Mouse (Mus musculus) MEL (cell line): ENCODE results near the gene Stk10. TPM values are rescaled to one million over a fixed set of nuclear protein-coding genes. Genes with fewer than 3 reads are reported as not detected.

Experiments used
- DNase-seq: peaks from one replicate; pipeline ENCODE4 v3.0.0; 2011; ENCODE audit warnings: low read depth, low spot score
- H3K27ac ChIP-seq: 2 replicates; pipeline ENCODE4 v1.5.1; 2012; ENCODE audit warnings: low read depth, mild to moderate bottlenecking, control low read depth, low read length, moderate library complexity; ENCODE audit not compliant: control insufficient read depth
- H3K27me3 ChIP-seq, 2 experiments: fragments of 150-350 bp in 1 of 2; sonication (generic) in 1 of 2; 2 replicates each; pipeline ENCODE4 v1.6.1; 2012; ENCODE audit warnings: low read length in 2 of 2, mild to moderate bottlenecking in 2 of 2, improper control_type of control experiment in 1 of 2, moderate library complexity in 1 of 2; ENCODE audit not compliant: insufficient read depth in 2 of 2, control insufficient read depth in 1 of 2
- H3K36me3 ChIP-seq, 2 experiments: 2 replicates each; pipeline ENCODE4 v1.6.1; 2012 to 2014; ENCODE audit warnings: low read length in 2 of 2, improper control_type of control experiment in 1 of 2, inconsistent platforms in 1 of 2, mild to moderate bottlenecking in 1 of 2; ENCODE audit not compliant: insufficient read depth in 2 of 2, control insufficient read depth in 1 of 2
- H3K4me1 ChIP-seq, 2 experiments: fragments of 150-350 bp in 1 of 2; sonication (generic) in 1 of 2; 2 replicates each; pipeline ENCODE4 v1.6.1; 2012; ENCODE audit warnings: low read length in 2 of 2, improper control_type of control experiment in 1 of 2, mild to moderate bottlenecking in 1 of 2; ENCODE audit not compliant: insufficient read depth in 2 of 2, control insufficient read depth in 1 of 2
- H3K4me3 ChIP-seq, 2 experiments: fragments of 150-350 bp in 1 of 2; sonication (generic) in 1 of 2; 2 replicates each; pipeline ENCODE4 v1.5.1; 2012; ENCODE audit warnings: low read depth in 2 of 2, low read length in 2 of 2, mild to moderate bottlenecking in 2 of 2, moderate library complexity in 2 of 2, control low read depth in 1 of 2, improper control_type of control experiment in 1 of 2; ENCODE audit not compliant: control insufficient read depth in 1 of 2, insufficient read depth in 1 of 2
- H3K79me2 ChIP-seq: 2 replicates; pipeline ENCODE4 v1.6.1; 2012; ENCODE audit warnings: mild to moderate bottlenecking, low read length, moderate library complexity; ENCODE audit not compliant: control insufficient read depth, poor library complexity, insufficient read depth
- H3K9ac ChIP-seq: 2 replicates; pipeline ENCODE4 v1.6.1; 2012; ENCODE audit warnings: low read depth, mild to moderate bottlenecking, control low read depth, low read length, moderate library complexity; ENCODE audit not compliant: control insufficient read depth, poor library complexity, severe bottlenecking
- H3K9me3 ChIP-seq: fragments of 150-350 bp; sonication (generic); replicated peaks from 2 replicates; pipeline ENCODE4 v1.6.1; 2012; ENCODE audit warnings: mild to moderate bottlenecking, low read length, improper control_type of control experiment, moderate library complexity; ENCODE audit not compliant: insufficient read depth
- BHLHE40 ChIP-seq: IDR thresholded peaks from 2 replicates; pipeline ENCODE4 v1.6.1; 2012; ENCODE audit warnings: low read depth, mild to moderate bottlenecking, inconsistent platforms, low read length, improper control_type of control experiment, borderline replicate concordance
- CHD1 ChIP-seq: IDR thresholded peaks from 2 replicates; pipeline ENCODE4 v1.6.1; 2012; ENCODE audit warnings: low read depth, mild to moderate bottlenecking, inconsistent platforms, low read length, improper control_type of control experiment
- E2F4 ChIP-seq: IDR thresholded peaks from 2 replicates; pipeline ENCODE4 v1.6.1; 2011; ENCODE audit warnings: low read depth, low read length, improper control_type of control experiment, borderline replicate concordance
- ELF1 ChIP-seq: IDR thresholded peaks from 2 replicates; pipeline ENCODE4 v1.6.1; 2014; ENCODE audit warnings: low read depth, mild to moderate bottlenecking, inconsistent platforms, low read length, improper control_type of control experiment, moderate library complexity
- EP300 ChIP-seq, 2 experiments: IDR thresholded peaks; 2 replicates each; pipeline ENCODE4 v1.6.1; 2011; ENCODE audit warnings: improper control_type of control experiment in 2 of 2, low read length in 2 of 2, low read depth in 1 of 2, mild to moderate bottlenecking in 1 of 2
- ETS1 ChIP-seq: IDR thresholded peaks from 2 replicates; pipeline ENCODE4 v1.6.1; 2012; ENCODE audit warnings: low read depth, mild to moderate bottlenecking, inconsistent platforms, low read length, improper control_type of control experiment, moderate library complexity
- GABPA ChIP-seq: IDR thresholded peaks from 2 replicates; pipeline ENCODE4 v1.6.1; 2012; ENCODE audit warnings: low read depth, mild to moderate bottlenecking, inconsistent platforms, low read length, improper control_type of control experiment, moderate library complexity
- GATA1 ChIP-seq: IDR thresholded peaks from 2 replicates; pipeline ENCODE4 v1.6.1; 2011; ENCODE audit warnings: low read depth, low read length, improper control_type of control experiment
- KAT2A ChIP-seq: conservative IDR thresholded peaks from 2 replicates; pipeline ENCODE4 v1.6.1; 2012; ENCODE audit warnings: low read depth, low read length, improper control_type of control experiment, inconsistent platforms
- MAFK ChIP-seq: IDR thresholded peaks from 2 replicates; pipeline ENCODE4 v1.6.1; 2011; ENCODE audit warnings: low read depth, mild to moderate bottlenecking, low read length, improper control_type of control experiment, borderline replicate concordance
- MAX ChIP-seq: IDR thresholded peaks from 2 replicates; pipeline ENCODE4 v1.6.1; 2011; ENCODE audit warnings: low read length, improper control_type of control experiment
- MAZ ChIP-seq: IDR thresholded peaks from 2 replicates; pipeline ENCODE4 v1.6.1; 2012; ENCODE audit warnings: low read depth, mild to moderate bottlenecking, inconsistent platforms, low read length, improper control_type of control experiment
- MEF2A ChIP-seq: IDR thresholded peaks from 2 replicates; pipeline ENCODE4 v1.6.1; 2014; ENCODE audit warnings: low read depth, mild to moderate bottlenecking, inconsistent platforms, low read length, improper control_type of control experiment; ENCODE audit not compliant: poor library complexity, insufficient replicate concordance, severe bottlenecking; ENCODE audit errors: extremely low read depth
- MXI1 ChIP-seq: IDR thresholded peaks from 2 replicates; pipeline ENCODE4 v1.6.1; 2011; ENCODE audit warnings: mild to moderate bottlenecking, low read depth, low read length, improper control_type of control experiment
- MYC ChIP-seq: IDR thresholded peaks from 2 replicates; pipeline ENCODE4 v1.6.1; 2011; ENCODE audit warnings: low read depth, mild to moderate bottlenecking, low read length, improper control_type of control experiment, moderate library complexity
- NRF1 ChIP-seq: IDR thresholded peaks from 2 replicates; pipeline ENCODE4 v1.6.1; 2014; ENCODE audit warnings: low read depth, mild to moderate bottlenecking, inconsistent platforms, low read length, improper control_type of control experiment, moderate library complexity; ENCODE audit not compliant: poor library complexity, insufficient read depth, severe bottlenecking
- POLR2A ChIP-seq, 2 experiments: IDR thresholded peaks; 2 replicates each; pipeline ENCODE4 v1.6.1; 2011 to 2012; ENCODE audit warnings: low read length in 2 of 2, mild to moderate bottlenecking in 2 of 2, control low read depth in 1 of 2, improper control_type of control experiment in 1 of 2, low read depth in 1 of 2, moderate library complexity in 1 of 2; ENCODE audit not compliant: control insufficient read depth in 1 of 2, insufficient read depth in 1 of 2, poor library complexity in 1 of 2
- POLR2AphosphoS2 ChIP-seq: IDR thresholded peaks from 2 replicates; pipeline ENCODE4 v1.6.1; 2011; ENCODE audit warnings: low read length, improper control_type of control experiment
- RAD21 ChIP-seq: IDR thresholded peaks from 2 replicates; pipeline ENCODE4 v1.6.1; 2011; ENCODE audit warnings: mild to moderate bottlenecking, low read depth, low read length, improper control_type of control experiment
- SIN3A ChIP-seq: IDR thresholded peaks from 2 replicates; pipeline ENCODE4 v1.6.1; 2012; ENCODE audit warnings: low read length, improper control_type of control experiment, inconsistent platforms
- SMC3 ChIP-seq: IDR thresholded peaks from 2 replicates; pipeline ENCODE4 v1.6.1; 2011; ENCODE audit warnings: low read depth, low read length, improper control_type of control experiment
- TAL1 ChIP-seq: IDR thresholded peaks from 2 replicates; pipeline ENCODE4 v1.6.1; 2012; ENCODE audit warnings: mild to moderate bottlenecking, inconsistent platforms, low read length, moderate library complexity, mixed read lengths
- TBP ChIP-seq: IDR thresholded peaks from 2 replicates; pipeline ENCODE4 v1.8.0; 2011; ENCODE audit warnings: low read depth, low read length, improper control_type of control experiment
- USF1 ChIP-seq: IDR thresholded peaks from 2 replicates; pipeline ENCODE4 v1.6.1; 2014; ENCODE audit warnings: low read depth, mild to moderate bottlenecking, inconsistent platforms, low read length, improper control_type of control experiment, moderate library complexity
- ZNF384 ChIP-seq: IDR thresholded peaks from 2 replicates; pipeline ENCODE4 v1.6.1; 2012; ENCODE audit warnings: low read depth, mild to moderate bottlenecking, inconsistent platforms, low read length, improper control_type of control experiment
- polyA plus RNA-seq, 2 experiments: library from polyadenylated mRNA; stranded (reverse) in 1 of 2; unstranded in 1 of 2; fragments of >175 nt in 1 of 2; fragments of >200 nt in 1 of 2; gene quantifications; 2 replicates each; pipeline versions ENCODE4 v1.2.1 to v1.2.4; 2012; ENCODE audit warnings: low replicate concordance in 2 of 2, low read depth in 1 of 2; ENCODE audit not compliant: insufficient read length in 2 of 2, insufficient read depth in 1 of 2, missing spikeins in 1 of 2
- total RNA-seq: library from RNA; depleted of rRNA; stranded (reverse); fragments of 300-350 nt; gene quantifications from 2 replicates; pipeline ENCODE4 v1.2.3, GENCODE M21; 2012

Gene Stk10
- total and polyA plus RNA-seq, 3 experiments, result 10.8 to 14.4 TPM; not detected in 1

DNA sequence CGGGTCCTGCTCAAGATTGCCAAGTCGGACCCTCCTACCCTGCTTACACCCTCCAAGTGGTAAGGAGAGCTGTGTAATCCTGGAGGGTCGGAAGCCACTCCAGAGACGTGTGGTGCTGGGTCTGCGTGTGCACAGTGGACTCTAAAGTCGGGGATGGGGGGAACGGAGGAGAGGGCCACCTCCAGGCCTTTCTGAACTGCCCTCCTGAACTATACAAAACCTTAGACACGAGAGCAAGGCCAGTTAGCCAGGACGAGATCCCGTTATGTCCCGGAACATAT is 55.7 kb downstream of the Stk10 start:
- no peaks in the 10 kb centered on the region for H3K4me1 ChIP-seq
- no peaks in the 10 kb centered on the region for H3K9me3 ChIP-seq
- TF ChIP-seq ELF1, result no peak
- TF ChIP-seq SIN3A, result no peak
- no peak for TF ChIP-seq BHLHE40
- no peak for TF ChIP-seq NRF1
- TF ChIP-seq SMC3, result no peak
- no peak for TF ChIP-seq POLR2AphosphoS2
- TF ChIP-seq E2F4, result no peak
- TF ChIP-seq KAT2A, result no peak
- TF ChIP-seq MAX, result no peak
- H3K79me2 ChIP-seq, result no peaks in the 10 kb centered on the region
- no peak overlapping the region for H3K27ac ChIP-seq
- H3K4me3 ChIP-seq, result no peak overlapping the region
- no peaks in the 10 kb centered on the region for H3K27me3 ChIP-seq
- DNase-seq, result no peak
- H3K9ac ChIP-seq, result no peak overlapping the region
- no peaks in the 10 kb centered on the region for H3K36me3 ChIP-seq

DNA sequence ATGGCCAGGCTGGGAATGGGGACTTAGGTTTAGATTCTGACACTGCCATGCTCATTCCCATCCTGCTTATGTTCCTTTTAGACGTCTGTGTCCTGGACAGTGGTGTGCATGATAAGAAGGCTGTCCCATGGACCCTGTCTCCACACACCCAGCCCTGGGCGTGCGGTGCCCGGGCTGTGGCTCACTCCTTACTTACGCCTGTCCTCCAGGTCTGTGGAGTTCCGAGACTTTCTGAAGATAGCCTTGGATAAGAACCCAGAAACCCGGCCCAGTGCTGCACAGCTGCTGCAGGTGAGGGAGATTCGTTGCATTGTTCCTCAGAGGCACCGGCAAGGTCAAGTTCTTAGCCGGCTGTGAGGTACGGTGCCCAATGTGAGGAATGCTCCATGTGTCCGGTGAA is 56.1 kb downstream of the Stk10 start:
- H3K27me3 ChIP-seq, result no peaks in the 10 kb centered on the region
- no peaks in the 10 kb centered on the region for H3K79me2 ChIP-seq
- H3K4me3 ChIP-seq, result no peak overlapping the region
- no peaks in the 10 kb centered on the region for H3K36me3 ChIP-seq
- no peak overlapping the region for H3K27ac ChIP-seq
- TF ChIP-seq MEF2A (no peak), MAFK (no peak), KAT2A (no peak), USF1 (no peak), MAZ (no peak), ETS1 (no peak), TBP (no peak), POLR2A (IDR thresholded peaks at IDR 0.05; ENCODE audit: control insufficient read depth in 1 of 2, insufficient read depth in 1 of 2, low read depth in 1 of 2, low read length in 2 of 2, poor library complexity in 1 of 2) (no peak), MYC (no peak), MXI1 (no peak), POLR2AphosphoS2 (no peak), ZNF384 (no peak), EP300 (IDR thresholded peaks at IDR 0.05; ENCODE audit: low read depth in 1 of 2, low read length in 2 of 2) (no peak), CHD1 (no peak), GATA1 (no peak), RAD21 (no peak), TAL1 (no peak), GABPA (no peak)
- no peak for DNase-seq
- no peaks in the 10 kb centered on the region for H3K4me1 ChIP-seq
- H3K9ac ChIP-seq, result no peak overlapping the region
- H3K9me3 ChIP-seq, result no peaks in the 10 kb centered on the region
